Comparison of ENCODE assay signal across 4 mouse cellular contexts in the genomic region with DNA sequence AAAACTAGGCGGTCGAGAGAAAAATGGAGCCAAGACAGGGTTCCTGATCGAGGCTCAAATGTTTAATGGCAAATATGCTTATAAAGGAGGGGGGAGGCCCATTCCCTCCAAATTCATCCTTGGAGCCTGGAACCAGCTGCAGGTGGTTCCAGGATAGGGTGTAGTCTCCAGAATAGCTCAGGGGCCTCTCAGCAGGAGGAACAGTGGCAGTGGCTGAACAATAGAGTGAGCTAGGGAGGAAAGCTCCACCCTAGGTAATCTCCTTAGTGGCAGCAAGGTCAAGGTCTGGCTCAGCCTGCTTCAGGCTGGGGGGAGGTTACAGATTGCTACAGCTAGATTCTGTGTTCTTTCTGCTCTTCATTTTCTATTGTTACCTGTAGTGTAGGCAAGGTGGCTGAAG. TPM values are rescaled to one million over a fixed set of nuclear protein-coding genes. Genes with fewer than 3 reads are reported as not detected.
"Had no signal": no experiment of that assay in that cellular context is flagged by ENCODE, and none has a peak within 500 bp of the region (broad histone marks: within the 10 kb centered on the region; RNA-seq: fewer than 3 reads in every experiment).

No protein-coding gene starts in this region.

RNA-seq across cellular contexts. Expression of a gene that starts 42.5 kb away (rescaled TPM):
- polyA plus RNA-seq: heart, embryonic 13.5 days; hindbrain, embryonic 10.5 days; hindbrain, embryonic 11.5 days; inflammation-experienced regulatory T-cells, adult 6 months had no signal
